Mouse (Mus musculus) midbrain, embryonic 15.5 days (tissue): Measurements from ENCODE around the gene Fbrs. TPM values are rescaled to one million over a fixed set of nuclear protein-coding genes. Genes with fewer than 3 reads are reported as not detected.

ENCODE experiments used
- ATAC-seq: fragments of 200-750 bp; cut with Nextera tagmentation; replicated peaks from 2 replicates; pipeline ENCODE4 v1.8.0; 2017; ENCODE audit warnings: moderate TSS enrichment
- H3K27ac ChIP-seq: fragments of 300-500 bp; sonication (generic); 2 replicates; pipeline ENCODE4 v1.5.1; 2015; ENCODE audit warnings: mild to moderate bottlenecking, inconsistent platforms
- H3K27me3 ChIP-seq: fragments of 300-500 bp; sonication (generic); replicated peaks from 2 replicates; pipeline ENCODE4 v1.6.1; 2015; ENCODE audit warnings: inconsistent platforms
- H3K36me3 ChIP-seq: fragments of 300-500 bp; sonication (generic); replicated peaks from 2 replicates; pipeline ENCODE4 v1.6.1; 2015; ENCODE audit warnings: inconsistent platforms
- H3K4me1 ChIP-seq: fragments of 300-500 bp; sonication (generic); 2 replicates; pipeline ENCODE4 v1.6.1; 2015; ENCODE audit warnings: inconsistent platforms
- H3K4me2 ChIP-seq: fragments of 300-500 bp; sonication (generic); 2 replicates; pipeline ENCODE4 v1.6.1; 2015; ENCODE audit warnings: inconsistent platforms, mild to moderate bottlenecking, moderate library complexity
- H3K4me3 ChIP-seq: fragments of 300-500 bp; sonication (generic); 2 replicates; pipeline ENCODE4 v1.5.1; 2015; ENCODE audit warnings: mild to moderate bottlenecking, inconsistent platforms
- H3K9ac ChIP-seq: fragments of 300-500 bp; sonication (generic); 2 replicates; pipeline ENCODE4 v1.6.1; 2015; ENCODE audit warnings: mild to moderate bottlenecking, inconsistent platforms
- H3K9me3 ChIP-seq: fragments of 300-500 bp; sonication (generic); 2 replicates; pipeline ENCODE4 v1.6.1; 2016; ENCODE audit warnings: inconsistent platforms
- WGBS: fragments of 180-500 bp; shearing (Covaris S2); methylation state at CpG from one replicate; pipeline ENCODE4 v1.1.7; 2015; ENCODE audit warnings: mixed read lengths; 5-methylcytosine and 5-hydroxymethylcytosine counted together
- microRNA-seq: library from miRNA; unstranded; fragments of <30 nt; microRNA quantifications from one replicate; pipeline ENCODE4, GENCODE M21; 2016
- polyA plus RNA-seq: library from polyadenylated mRNA; unstranded; fragments of >200 nt; fragmentation: Nextera tagmentation; extraction: Ambion mirVana; gene quantifications from 2 replicates; pipeline ENCODE4 v1.2.1, GENCODE M21; 2015

Fbrs gene
- polyA plus RNA-seq, 1 experiment from 2014 or later = 15.9 TPM

GRCm38 (mm10) chr7:127512231-127513015 is 33.4 kb downstream of the Fbrs start:
- H3K9me3 ChIP-seq = no peaks in the 10 kb centered on the region
- H3K27me3 ChIP-seq = no peaks in the 10 kb centered on the region
- H3K4me1 ChIP-seq = peaks cover 18% of the 10 kb centered on the region
- peaks cover 16% of the 10 kb centered on the region for H3K36me3 ChIP-seq
- peak overlapping the region; percentile 78 for H3K4me3 ChIP-seq
- peak overlapping the region; percentile 92 for H3K9ac ChIP-seq
- peak overlapping the region; percentile 68 for H3K4me2 ChIP-seq
- peak; percentile 87 for ATAC-seq
- WGBS = under 1% methylated on average over 65 of the region's 93 CpGs
- peak overlapping the region; percentile 99 for H3K27ac ChIP-seq

- Histone ChIP-seq H3K27me3 (no peaks in the 10 kb centered on the region), H3K27ac (peak overlapping the region; percentile 99), H3K9ac (peak overlapping the region; percentile 92), H3K4me1 (peaks cover 18% of the 10 kb centered on the region), H3K4me3 (peak overlapping the region; percentile 78), H3K9me3 (no peaks in the 10 kb centered on the region), H3K36me3 (peaks cover 22% of the 10 kb centered on the region), H3K4me2 (peak overlapping the region; percentile 68)
- 40% methylated on average over 8 of the region's 8 CpGs for WGBS
- ATAC-seq = no peak
Observed at GRCm38 (mm10) chr7:127513016-127513390, 34.0 kb downstream of the Fbrs start.

- H3K27me3 ChIP-seq = no peaks in the 10 kb centered on the region
- H3K9ac ChIP-seq = no peak overlapping the region
- peaks cover 22% of the 10 kb centered on the region for H3K36me3 ChIP-seq
- peaks cover 18% of the 10 kb centered on the region for H3K4me1 ChIP-seq
- WGBS = 83% methylated on average over 3 of the region's 3 CpGs
- no peaks in the 10 kb centered on the region for H3K9me3 ChIP-seq
- peak overlapping the region; percentile 68 for H3K4me2 ChIP-seq
- no peak overlapping the region for H3K27ac ChIP-seq
- no peak for ATAC-seq
- peak overlapping the region; percentile 78 for H3K4me3 ChIP-seq
Observed at GRCm38 (mm10) chr7:127513781-127514180, 34.8 kb downstream of the Fbrs start.

- no peak for ATAC-seq
- no peak overlapping the region for H3K9ac ChIP-seq
- no peak overlapping the region for H3K4me3 ChIP-seq
- H3K4me1 ChIP-seq = peaks cover 18% of the 10 kb centered on the region
- no peaks in the 10 kb centered on the region for H3K9me3 ChIP-seq
- WGBS = 91% methylated on average over 7 of the region's 7 CpGs
- H3K4me2 ChIP-seq = no peak overlapping the region
- H3K36me3 ChIP-seq = peaks cover 35% of the 10 kb centered on the region
- H3K27ac ChIP-seq = no peak overlapping the region
- H3K27me3 ChIP-seq = no peaks in the 10 kb centered on the region
Observed at GRCm38 (mm10) chr7:127515846-127516245, 36.8 kb downstream of the Fbrs start.

GRCm38 (mm10) chr7:127516344-127516743 is 37.3 kb downstream of the Fbrs start:
- H3K4me2 ChIP-seq = no peak overlapping the region
- H3K4me1 ChIP-seq = peaks cover 15% of the 10 kb centered on the region
- no peaks in the 10 kb centered on the region for H3K9me3 ChIP-seq
- no peaks in the 10 kb centered on the region for H3K27me3 ChIP-seq
- H3K9ac ChIP-seq = no peak overlapping the region
- H3K4me3 ChIP-seq = no peak overlapping the region
- 94% methylated on average over 7 of the region's 7 CpGs for WGBS
- no peak for ATAC-seq
- peaks cover 40% of the 10 kb centered on the region for H3K36me3 ChIP-seq
- H3K27ac ChIP-seq = no peak overlapping the region

GRCm38 (mm10) chr7:127519284-127519683 is 40.3 kb downstream of the Fbrs start, which contains the start of gene Gm42715:
TSS of gene Gm42715 (plus strand) at chr7:127519584.
- Histone ChIP-seq H3K9ac (no peak within 1 kb of the TSS), H3K4me1 (no peaks in the 10 kb centered on the region; the same call in 1 of the 2 replicates), H3K4me3 (no peak within 1 kb of the TSS), H3K27ac (no peak within 1 kb of the TSS), H3K36me3 (peaks cover 62% of the 10 kb centered on the region), H3K9me3 (no peaks in the 10 kb centered on the region), H3K4me2 (no peak within 1 kb of the TSS), H3K27me3 (no peaks in the 10 kb centered on the region)
- ATAC-seq = no peak
- WGBS = 96% methylated on average over 3 of the region's 3 CpGs

Small RNAs within 50 kb of the gene (microRNA-seq; reads per million reads assigned to microRNA genes)
- gene Gm47278 (not detected), gene Mir7060 (0.55 reads per million)

Other genes starting within 250 kb of the Fbrs start
- gene Zfp553, start 246.1 kb upstream of the Fbrs start, polyA plus RNA-seq = 63.7 and 64.1 TPM in 2 replicates
- 17.0 and 18.2 TPM in 2 replicates for gene Sept1, start 246.1 kb upstream of the Fbrs start, polyA plus RNA-seq
- 72.0 and 73.1 TPM in 2 replicates for gene Zfp771, start 234.9 kb upstream of the Fbrs start, polyA plus RNA-seq
- 114 and 118 TPM in 2 replicates for gene Dctpp1, start 218.5 kb upstream of the Fbrs start, polyA plus RNA-seq
- gene Sephs2, start 205.1 kb upstream of the Fbrs start, polyA plus RNA-seq = 59.9 and 62.3 TPM in 2 replicates
- 0.19 and 0.37 TPM in 2 replicates for gene Itgal, start 182.9 kb upstream of the Fbrs start, polyA plus RNA-seq
- gene Zfp768, start 133.6 kb upstream of the Fbrs start, polyA plus RNA-seq = 19.1 and 19.2 TPM in 2 replicates
- 10.3 and 10.5 TPM in 2 replicates for gene Zfp747, start 103.1 kb upstream of the Fbrs start, polyA plus RNA-seq
- gene 9130019O22Rik, start 92.0 kb upstream of the Fbrs start, polyA plus RNA-seq = 5.2 and 6.6 TPM in 2 replicates
- 6.3 and 6.6 TPM in 2 replicates for gene E430018J23Rik, start 85.6 kb upstream of the Fbrs start, polyA plus RNA-seq
- 5.7 and 6.4 TPM in 2 replicates for gene Zfp764, start 72.4 kb upstream of the Fbrs start, polyA plus RNA-seq
- 32.0 and 34.2 TPM in 2 replicates for gene Zfp688, start 57.1 kb upstream of the Fbrs start, polyA plus RNA-seq
- 16.1 and 16.4 TPM in 2 replicates for gene Zfp689, start 30.0 kb upstream of the Fbrs start, polyA plus RNA-seq
- 40.5 TPM in 2 replicates for gene Prr14, start 19.6 kb upstream of the Fbrs start, polyA plus RNA-seq
- 60.4 and 68.0 TPM in 2 replicates for gene Srcap, start 32.8 kb downstream of the Fbrs start, polyA plus RNA-seq
- 17.4 and 17.5 TPM in 2 replicates for gene Gm42715, start 40.4 kb downstream of the Fbrs start, polyA plus RNA-seq
- 5.7 and 6.3 TPM in 2 replicates for gene Tmem265, start 82.2 kb downstream of the Fbrs start, polyA plus RNA-seq
- 60.0 and 61.0 TPM in 2 replicates for gene Phkg2, start 94.1 kb downstream of the Fbrs start, polyA plus RNA-seq
- gene Ccdc189, start 109.4 kb downstream of the Fbrs start, polyA plus RNA-seq = 10.8 and 10.9 TPM in 2 replicates
- gene Rnf40, start 109.6 kb downstream of the Fbrs start, polyA plus RNA-seq = 47.9 and 51.1 TPM in 2 replicates
- 25.5 and 26.6 TPM in 2 replicates for gene Zfp629, start 136.6 kb downstream of the Fbrs start, polyA plus RNA-seq
- gene Bcl7c, start 229.7 kb downstream of the Fbrs start, polyA plus RNA-seq = 52.9 and 59.2 TPM in 2 replicates
- 3.7 and 3.8 TPM in 2 replicates for gene Ctf1, start 233.5 kb downstream of the Fbrs start, polyA plus RNA-seq